Mouse (Mus musculus): ENCODE measurements at regions not wholly inside any gene's neighbourhood (a gene's known extent, or its start where the extent isn't known, plus 50 kb on each side); places are given as distances from the start of the nearest gene placed in this dataset.

DNA sequence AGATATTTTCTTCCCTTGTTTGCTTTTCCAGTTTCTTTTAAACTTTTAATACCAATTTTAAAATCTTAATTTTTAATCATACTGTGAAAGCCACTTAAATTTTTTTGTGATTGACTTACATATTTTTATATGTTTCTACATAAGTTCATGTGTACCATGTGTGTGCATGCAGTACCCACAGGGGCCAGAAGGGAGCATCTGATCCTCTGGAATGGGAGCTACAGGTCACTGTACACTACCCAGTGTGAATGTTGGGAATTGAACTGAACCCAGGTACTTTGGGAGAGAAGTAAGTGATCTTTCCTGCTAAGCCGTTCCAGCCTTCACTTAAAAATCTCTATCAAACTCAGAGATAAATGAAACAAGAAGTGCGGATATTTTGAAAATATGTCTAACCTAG is 302.5 kb upstream of the Gm15217 start:
- TF ChIP-seq POLR2A (IDR thresholded peaks at IDR 0.05; ENCODE audit: control insufficient read depth, low read depth, low read length) (no peak), CTCF (IDR thresholded peaks at IDR 0.05; ENCODE audit: control insufficient read depth, insufficient read depth, insufficient replicate concordance, low read depth, low read length) (no peak)
